In the genomic region with DNA sequence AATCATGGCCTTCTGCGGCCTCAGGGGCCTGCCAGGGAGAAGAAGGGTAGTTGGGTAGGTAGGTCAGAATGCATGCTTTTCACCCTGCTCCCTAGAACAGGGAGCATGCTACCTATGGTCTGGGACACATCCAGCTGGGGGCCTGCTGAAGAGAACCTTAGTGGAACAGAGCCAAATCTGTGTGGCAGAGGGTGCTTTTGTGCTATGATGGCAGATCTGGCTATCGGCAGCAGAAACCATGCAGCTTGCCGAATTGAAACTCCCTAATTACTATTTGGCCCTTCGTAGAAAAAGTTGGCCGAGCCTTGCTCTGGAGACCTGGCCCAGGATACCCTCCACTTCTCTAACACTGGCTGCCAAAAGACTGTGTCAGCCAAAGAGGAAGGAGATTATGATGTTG, we compare ENCODE assay signal across 11 mouse cellular contexts.
"Had no signal": no experiment of that assay in that cellular context is flagged by ENCODE, and none has a peak within 500 bp of the region (broad histone marks: within the 10 kb centered on the region; RNA-seq: fewer than 3 reads in every experiment).

No protein-coding gene starts in this region.

- DNase-seq: kidney, postnatal 25 days; layer of hippocampus, adult 9-11 months; liver; lung, adult 18-20 months; lung, postnatal 10 days; lung, postnatal 36 days; retina, postnatal 1 day; right cerebral cortex, postnatal 25 days; spleen, adult 18-20 months; thymus, adult 18-20 months; thymus, postnatal 36 days had no signal
